Mouse (Mus musculus) kidney, embryonic 14.5 days (tissue): Measurements from ENCODE around the gene Pde8b. TPM values are rescaled to one million over a fixed set of nuclear protein-coding genes. Genes with fewer than 3 reads are reported as not detected.

Experiments used
- ATAC-seq: fragments of 200-750 bp; cut with Nextera tagmentation; 2 replicates; pipeline ENCODE4 v1.8.0; 2017; ENCODE audit warnings: moderate number of reproducible peaks, mild to moderate bottlenecking, moderate TSS enrichment, moderate library complexity; ENCODE audit not compliant: low FRiP score, low TSS enrichment
- H3K27ac ChIP-seq: fragments of 300-500 bp; sonication (generic); 2 replicates; pipeline ENCODE4 v1.5.1; 2014; ENCODE audit warnings: low read depth, mild to moderate bottlenecking, low read length, moderate library complexity, mixed read lengths
- H3K27me3 ChIP-seq: fragments of 300-500 bp; sonication (generic); 2 replicates; pipeline ENCODE4 v1.6.1; 2014; ENCODE audit warnings: mild to moderate bottlenecking, low read length; ENCODE audit not compliant: control insufficient read depth, insufficient read depth
- H3K36me3 ChIP-seq: fragments of 300-500 bp; sonication (generic); 2 replicates; pipeline ENCODE4 v1.6.1; 2014; ENCODE audit warnings: low read length, mixed read lengths; ENCODE audit not compliant: control insufficient read depth, insufficient read depth
- H3K4me1 ChIP-seq: fragments of 300-500 bp; sonication (generic); 2 replicates; pipeline ENCODE4 v1.6.1; 2014; ENCODE audit warnings: low read length, mixed read lengths; ENCODE audit not compliant: control insufficient read depth, insufficient read depth
- H3K4me2 ChIP-seq: fragments of 300-500 bp; sonication (generic); replicated peaks from 2 replicates; pipeline ENCODE4 v1.6.1; 2014; ENCODE audit warnings: low read depth, mild to moderate bottlenecking, low read length
- H3K4me3 ChIP-seq: fragments of 300-500 bp; sonication (generic); 2 replicates; pipeline ENCODE4 v1.5.1; 2014; ENCODE audit warnings: mild to moderate bottlenecking, low read length
- H3K9ac ChIP-seq: fragments of 300-500 bp; sonication (generic); 2 replicates; pipeline ENCODE4 v1.6.1; 2014; ENCODE audit warnings: low read depth, mild to moderate bottlenecking, low read length, moderate library complexity
- H3K9me3 ChIP-seq: fragments of 300-500 bp; sonication (generic); 2 replicates; pipeline ENCODE4 v1.6.1; 2016; ENCODE audit warnings: low read length; ENCODE audit not compliant: control insufficient read depth
- WGBS: fragments of 180-500 bp; shearing (Covaris S2); extraction: QIAGEN DNeasy Blood & Tissue Kit; methylation state at CpG from one replicate; pipeline ENCODE4 v1.1.7; 2014; 5-methylcytosine and 5-hydroxymethylcytosine counted together
- polyA plus RNA-seq: library from polyadenylated mRNA; unstranded; fragments of >200 nt; fragmentation: Nextera tagmentation; extraction: Ambion mirVana; gene quantifications from 2 replicates; pipeline ENCODE4 v1.2.1, GENCODE M21; 2014

The Pde8b gene
- 7.1 and 9.5 TPM in 2 replicates for polyA plus RNA-seq

DNA sequence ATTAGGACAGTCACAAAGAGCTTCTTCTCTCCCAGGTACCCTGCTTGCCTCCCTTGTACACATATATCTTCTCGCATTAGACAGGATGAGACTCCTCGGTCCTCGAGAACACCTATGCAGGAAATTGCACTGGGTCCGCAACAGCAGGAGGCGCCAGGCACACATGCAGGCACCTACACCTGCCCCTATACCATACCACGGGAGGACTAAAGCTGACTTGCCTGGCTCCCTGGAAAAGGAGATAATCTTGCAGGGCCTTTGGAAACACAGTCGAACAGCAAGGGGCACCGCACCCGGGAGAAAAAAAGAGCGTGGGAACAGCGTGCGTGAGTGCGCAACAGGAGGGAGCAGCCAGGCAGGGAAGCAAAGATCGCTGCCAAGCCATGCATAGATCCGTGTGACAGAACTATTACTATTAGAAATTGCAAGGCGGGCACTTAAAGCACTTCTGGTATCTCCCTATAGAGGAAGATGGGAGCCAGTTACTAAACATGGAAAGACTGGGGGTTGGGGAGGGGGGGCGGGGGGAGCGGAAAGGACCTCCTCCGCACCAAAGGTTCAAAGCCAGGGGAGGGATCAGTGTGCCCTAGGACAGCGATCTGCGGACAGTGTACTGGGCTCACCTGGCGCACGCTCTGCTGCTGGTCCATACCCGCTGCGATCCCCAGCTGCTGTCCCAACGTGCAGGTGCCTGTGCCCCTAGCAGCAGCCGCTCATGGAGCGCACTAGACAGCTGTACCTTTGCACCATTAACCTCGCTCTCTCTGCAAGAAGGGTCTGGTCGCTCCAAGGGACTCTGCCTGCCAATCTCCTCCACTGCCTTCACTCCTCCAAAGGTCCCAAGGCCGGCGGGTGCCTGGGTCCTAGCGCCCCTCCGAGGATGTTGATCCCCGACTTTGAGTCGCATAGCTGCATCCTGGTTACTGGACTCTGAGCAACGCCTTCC lies at the start of gene Pde8b:
Gene Pde8b, minus strand, starts transcription at position 826 of the 946 bp plus-strand sequence.
- no peaks in the 10 kb centered on the region for H3K9me3 ChIP-seq
- H3K27me3 ChIP-seq: 0 out of 2 replicates have a peak, but pooled peaks cover 5% of the 10 kb centered on the region
- H3K4me1 ChIP-seq: peaks cover 3% of the 10 kb centered on the region; the same call in 1 of the 2 replicates
- no peaks in the 10 kb centered on the region for H3K36me3 ChIP-seq
- peak within 1 kb of the TSS; percentile 14; the same call in 1 of the 2 replicates for H3K9ac ChIP-seq
- ATAC-seq: peak; percentile 87
- WGBS: 4% methylated on average over 37 of the region's 37 CpGs
- H3K4me2 ChIP-seq: peak within 1 kb of the TSS; percentile 65
- H3K4me3 ChIP-seq: peak within 1 kb of the TSS; percentile 43
- no peak within 1 kb of the TSS; the same call in 1 of the 2 replicates for H3K27ac ChIP-seq

DNA sequence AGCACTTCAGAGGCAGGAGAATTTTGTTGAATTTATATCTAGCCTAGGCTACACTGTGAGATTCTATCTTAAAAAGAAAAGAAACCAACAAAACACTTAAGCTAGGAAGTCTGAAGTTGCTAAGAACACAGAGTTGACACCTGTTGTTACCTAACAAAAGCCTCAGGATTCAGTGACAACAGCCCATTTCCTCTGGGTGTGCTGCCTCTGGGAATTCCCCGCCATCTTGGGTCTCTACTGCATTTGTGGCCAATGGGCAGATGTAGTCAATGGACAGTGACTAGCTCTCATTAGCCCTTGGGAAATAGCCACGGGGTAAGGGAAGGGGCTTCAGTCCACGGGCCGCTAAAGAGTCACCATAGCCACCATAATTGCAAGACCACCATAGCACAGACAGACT lies 41.8 kb upstream of the Pde8b start:
- H3K9me3 ChIP-seq: no peaks in the 10 kb centered on the region
- 93% methylated on average over 4 of the region's 4 CpGs for WGBS
- H3K9ac ChIP-seq: no peak overlapping the region
- no peaks in the 10 kb centered on the region for H3K36me3 ChIP-seq
- no peaks in the 10 kb centered on the region for H3K4me1 ChIP-seq
- no peak overlapping the region for H3K27ac ChIP-seq
- no peak overlapping the region for H3K4me3 ChIP-seq
- H3K27me3 ChIP-seq: no peaks in the 10 kb centered on the region
- no peak for ATAC-seq
- H3K4me2 ChIP-seq: no peak overlapping the region

DNA sequence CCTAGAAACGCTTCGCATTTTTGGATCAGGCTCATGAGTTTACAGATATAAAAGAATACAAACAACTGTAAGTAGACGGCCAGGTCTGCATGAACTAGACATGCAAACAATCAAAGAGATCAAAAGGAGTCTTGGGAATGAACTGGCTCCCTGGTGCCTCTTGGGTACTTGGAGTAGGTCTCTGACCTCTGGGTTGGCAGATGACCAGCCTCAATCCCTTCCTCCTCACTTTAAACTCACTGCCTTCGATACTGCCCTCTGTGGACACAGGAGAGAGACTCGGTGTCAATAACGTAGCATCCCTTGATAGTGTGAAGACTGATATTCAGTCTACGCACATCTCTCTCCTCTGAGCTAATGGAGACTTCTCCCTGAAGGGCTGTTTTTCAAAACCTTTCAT lies 37.9 kb upstream of the Pde8b start:
- Histone ChIP-seq H3K36me3 (no peaks in the 10 kb centered on the region), H3K9me3 (no peaks in the 10 kb centered on the region), H3K27me3 (no peaks in the 10 kb centered on the region), H3K4me3 (no peak overlapping the region), H3K4me2 (no peak overlapping the region), H3K9ac (no peak overlapping the region), H3K27ac (no peak overlapping the region), H3K4me1 (no peaks in the 10 kb centered on the region)
- no peak for ATAC-seq
- 69% methylated on average over 7 of the region's 7 CpGs for WGBS

DNA sequence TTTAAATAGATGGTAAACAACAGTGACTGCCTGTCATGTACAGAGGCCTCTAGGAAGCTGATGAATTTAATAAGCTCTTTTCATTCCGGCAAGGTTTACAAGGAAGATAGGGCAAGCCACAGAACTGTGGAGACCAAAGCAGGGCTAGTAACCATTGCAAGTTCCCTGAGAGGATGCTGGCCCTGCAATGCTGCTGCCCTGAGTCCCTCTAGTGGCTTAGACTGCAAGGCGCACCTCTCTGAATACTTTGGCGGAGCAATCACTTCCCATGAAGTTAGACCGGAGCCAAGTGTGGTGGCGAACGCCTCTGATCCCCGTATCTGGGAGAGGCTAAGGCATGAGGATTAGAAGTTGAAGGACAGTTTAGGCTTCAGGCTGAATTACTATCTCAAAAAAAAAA lies 36.9 kb upstream of the Pde8b start:
- Histone ChIP-seq H3K4me2 (no peak overlapping the region), H3K4me1 (no peaks in the 10 kb centered on the region), H3K27ac (no peak overlapping the region), H3K36me3 (no peaks in the 10 kb centered on the region), H3K4me3 (no peak overlapping the region), H3K9me3 (no peaks in the 10 kb centered on the region), H3K27me3 (no peaks in the 10 kb centered on the region), H3K9ac (no peak overlapping the region)
- 4% methylated on average over 7 of the region's 7 CpGs for WGBS
- peak; percentile 82; the same call in 1 of the 2 replicates for ATAC-seq

DNA sequence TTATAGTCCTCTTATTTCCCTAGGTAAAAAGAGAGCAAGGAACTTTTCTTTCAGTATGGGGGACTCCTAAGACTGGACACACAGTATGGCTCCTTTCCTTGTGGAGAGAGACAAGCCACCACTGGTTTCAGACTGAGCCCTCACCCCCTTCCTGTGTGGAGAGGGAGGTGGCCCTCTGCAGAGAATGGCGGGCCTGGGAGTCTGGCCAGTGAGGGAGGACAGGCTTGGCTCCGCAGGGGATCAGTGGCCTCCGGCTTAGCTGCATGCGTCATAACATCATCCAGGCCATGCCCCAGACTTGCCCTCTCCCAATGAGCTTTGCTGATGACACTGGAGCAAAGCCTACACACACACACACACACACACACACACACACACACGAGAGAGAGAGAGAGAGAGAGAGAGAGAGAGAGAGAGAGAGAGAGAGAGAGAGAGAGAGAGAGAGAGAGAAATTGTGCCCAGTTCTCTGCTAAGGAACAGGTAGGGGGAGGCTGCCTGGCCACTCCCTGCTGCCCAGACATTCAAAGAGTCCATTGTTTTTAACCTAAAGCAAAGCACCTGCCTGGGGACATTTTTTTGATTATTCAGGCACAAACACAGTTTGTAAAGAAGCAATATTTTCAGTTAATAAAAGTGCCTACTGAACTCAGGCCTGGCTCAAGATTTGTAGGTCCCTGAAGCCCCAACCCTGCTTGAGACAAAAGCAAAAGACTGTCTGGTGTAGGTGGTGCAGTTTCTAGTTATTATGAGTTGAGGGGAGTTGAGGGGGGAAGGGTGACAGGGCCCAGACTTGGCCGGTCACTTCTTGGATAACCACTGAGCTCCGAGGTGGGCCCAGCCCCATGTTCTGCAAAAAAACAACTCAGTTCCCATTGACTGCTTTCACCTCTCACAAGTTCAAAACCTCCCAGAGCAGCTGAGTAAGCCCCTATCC lies 31.9 kb upstream of the Pde8b start:
- peak; percentile 81 for ATAC-seq
- Histone ChIP-seq H3K9ac (no peak overlapping the region), H3K27ac (peak overlapping the region; percentile 66; the same call in 1 of the 2 replicates)

DNA sequence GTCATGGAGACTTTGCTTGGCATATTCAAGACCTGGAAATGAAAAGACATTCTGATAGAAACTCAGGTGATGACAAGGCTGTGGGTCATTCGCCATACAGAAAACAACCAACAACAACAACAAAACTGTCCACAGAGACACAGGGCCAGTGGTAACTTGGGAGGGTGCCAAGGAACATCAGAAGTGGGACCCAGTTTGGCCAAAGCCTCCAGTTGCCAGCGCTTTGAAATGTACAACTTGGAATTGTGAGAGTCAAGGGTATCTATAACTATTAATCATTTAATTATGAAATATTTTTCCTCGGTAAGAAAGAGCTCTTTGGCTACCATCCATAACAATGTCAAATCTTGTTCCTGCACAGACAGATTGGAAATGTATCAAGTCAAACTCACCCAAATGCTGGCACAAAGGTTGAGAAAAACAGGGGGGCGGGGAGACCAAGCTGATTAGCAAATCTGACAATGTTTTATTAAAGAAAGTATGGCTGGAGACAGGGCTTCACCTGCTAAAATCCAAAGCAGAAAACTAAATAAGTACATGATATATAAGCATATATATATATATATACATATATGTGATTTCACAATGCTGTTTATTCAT lies 28.4 kb upstream of the Pde8b start:
- no peak for ATAC-seq
- no peaks in the 10 kb centered on the region for H3K9me3 ChIP-seq
- H3K27ac ChIP-seq: no peak overlapping the region
- no peak overlapping the region for H3K4me2 ChIP-seq
- H3K36me3 ChIP-seq: no peaks in the 10 kb centered on the region
- WGBS: 83% methylated on average over 4 of the region's 4 CpGs
- H3K27me3 ChIP-seq: no peaks in the 10 kb centered on the region
- H3K4me1 ChIP-seq: 0 out of 2 replicates have a peak, but pooled peaks cover 5% of the 10 kb centered on the region
- H3K4me3 ChIP-seq: no peak overlapping the region
- no peak overlapping the region for H3K9ac ChIP-seq

More for the DNA sequence above, 31.9 kb upstream of the Pde8b start:
- H3K36me3 ChIP-seq: no peaks in the 10 kb centered on the region
- H3K27me3 ChIP-seq: no peaks in the 10 kb centered on the region
- no peak overlapping the region for H3K4me3 ChIP-seq
- no peak overlapping the region for H3K4me2 ChIP-seq
- 0 out of 2 replicates have a peak, but pooled peaks cover 5% of the 10 kb centered on the region for H3K4me1 ChIP-seq
- whole genome bisulfite sequencing: 19% methylated on average over 7 of the region's 7 CpGs
- H3K9me3 ChIP-seq: no peaks in the 10 kb centered on the region

DNA sequence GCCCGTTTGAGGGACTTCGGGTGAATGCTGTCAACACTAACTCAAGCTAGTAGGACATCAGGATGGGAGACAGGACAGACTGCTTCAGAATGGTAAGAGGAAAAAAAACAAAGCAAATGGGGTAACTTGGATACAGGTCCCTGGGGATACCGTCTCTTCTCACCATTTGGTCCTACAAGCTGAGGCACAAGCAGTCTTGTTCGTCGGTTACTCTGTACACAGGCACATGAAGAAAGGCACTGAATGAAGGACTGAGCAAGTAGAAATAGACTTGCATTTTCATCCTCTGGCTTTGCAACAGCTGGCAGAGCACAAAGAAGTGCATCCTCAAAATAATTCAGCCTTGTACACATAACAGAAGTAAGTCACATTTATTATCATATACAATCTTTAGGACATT lies 14.6 kb upstream of the Pde8b start:
- no peaks in the 10 kb centered on the region for H3K9me3 ChIP-seq
- H3K4me2 ChIP-seq: no peak overlapping the region
- H3K27ac ChIP-seq: no peak overlapping the region
- peaks cover 16% of the 10 kb centered on the region for H3K4me1 ChIP-seq
- H3K27me3 ChIP-seq: no peaks in the 10 kb centered on the region
- no peak overlapping the region for H3K4me3 ChIP-seq
- 51% methylated on average over 5 of the region's 5 CpGs for WGBS
- no peak for ATAC-seq
- no peaks in the 10 kb centered on the region for H3K36me3 ChIP-seq
- H3K9ac ChIP-seq: no peak overlapping the region

DNA sequence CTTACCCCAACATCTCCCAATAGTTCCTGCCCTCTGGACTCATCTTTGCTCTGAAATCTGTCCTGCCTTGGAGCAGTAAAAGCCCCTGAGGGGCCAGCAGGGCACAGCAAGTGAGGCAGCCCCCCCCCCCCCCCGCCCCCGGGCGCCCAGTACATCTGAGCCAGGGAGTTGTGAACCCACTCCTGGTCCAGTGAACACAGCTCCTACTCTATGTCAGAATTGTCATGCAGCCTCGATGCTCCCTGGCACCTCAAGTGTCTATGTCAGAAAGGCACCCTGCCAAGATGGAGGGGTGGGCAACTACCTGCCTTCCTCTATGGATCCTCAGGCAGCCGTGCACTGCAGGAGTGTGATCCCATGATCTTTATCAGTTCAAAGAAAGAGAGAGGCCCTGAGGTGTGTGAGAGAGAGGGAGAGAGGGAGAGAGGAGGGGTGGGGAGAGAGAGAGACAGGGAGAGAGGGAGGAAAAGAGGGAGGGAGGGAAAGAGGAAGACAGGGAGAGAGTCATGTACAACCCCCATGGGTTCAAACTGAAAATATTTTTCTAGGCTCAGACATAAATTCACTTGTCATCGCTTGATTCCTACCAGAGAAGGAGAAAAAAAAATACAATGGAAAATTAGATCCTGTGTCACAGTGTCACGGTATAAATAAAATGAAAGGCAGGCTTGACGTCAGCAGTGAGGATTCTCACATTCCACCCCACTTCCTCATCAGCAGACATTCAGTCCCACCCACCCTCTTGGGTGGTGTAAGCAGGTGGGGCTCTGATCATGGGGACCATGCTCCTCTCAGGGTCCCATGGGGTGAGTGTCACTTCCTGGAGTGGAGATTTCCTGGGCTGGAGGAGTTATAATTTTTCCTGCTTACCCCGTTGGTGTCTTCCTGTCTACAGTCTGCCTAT lies 11.0 kb upstream of the Pde8b start:
- peak; percentile 73 for ATAC-seq
- H3K9me3 ChIP-seq: no peaks in the 10 kb centered on the region
- no peak overlapping the region for H3K9ac ChIP-seq
- H3K4me1 ChIP-seq: peaks cover 16% of the 10 kb centered on the region
- 39% methylated on average over 9 of the region's 9 CpGs for WGBS
- no peaks in the 10 kb centered on the region for H3K36me3 ChIP-seq
- no peak overlapping the region for H3K27ac ChIP-seq
- no peak overlapping the region for H3K4me2 ChIP-seq
- no peak overlapping the region for H3K4me3 ChIP-seq
- no peaks in the 10 kb centered on the region for H3K27me3 ChIP-seq
